Mouse (Mus musculus): ENCODE data around the gene 2310079G19Rik.

- TF ChIP-seq ZNF384 (IDR thresholded peaks at IDR 0.05; ENCODE audit: low read depth, low read length) (no peak), ZC3H11A (IDR thresholded peaks at IDR 0.05; ENCODE audit: borderline replicate concordance, low read depth, low read length) (no peak), HCFC1 (IDR thresholded peaks at IDR 0.05; ENCODE audit: borderline replicate concordance, insufficient read depth, low read length) (no peak), CHD2 (IDR thresholded peaks at IDR 0.05; ENCODE audit: low read depth, low read length) (no peak)
Measured at GRCm38 (mm10) chr16:88631474-88631873, 4.0 kb upstream of the 2310079G19Rik start.
